Mouse (Mus musculus) hindbrain, embryonic 11.5 days (tissue): ENCODE measurements around the gene Gm45717. TPM values are rescaled to one million over a fixed set of nuclear protein-coding genes. Genes with fewer than 3 reads are reported as not detected.

ENCODE experiments used
- ATAC-seq: fragments of 200-750 bp; cut with Nextera tagmentation; 2 replicates; pipeline ENCODE4 v1.8.0; 2017; ENCODE audit warnings: mild to moderate bottlenecking, moderate TSS enrichment, moderate library complexity; ENCODE audit not compliant: low FRiP score
- DNase-seq: peaks from one replicate; pipeline ENCODE4 v3.0.0-alpha.2; 2015; ENCODE audit warnings: low spot score
- H3K27ac ChIP-seq: fragments of 300-500 bp; sonication (generic); 2 replicates; pipeline ENCODE4 v1.5.1; 2014; ENCODE audit warnings: mild to moderate bottlenecking, low read depth, low read length
- H3K27me3 ChIP-seq: fragments of 300-500 bp; sonication (generic); 2 replicates; pipeline ENCODE4 v1.6.1; 2014; ENCODE audit warnings: mild to moderate bottlenecking, low read length, moderate library complexity, mixed read lengths; ENCODE audit not compliant: control insufficient read depth, insufficient read depth
- H3K36me3 ChIP-seq: fragments of 300-500 bp; sonication (generic); 2 replicates; pipeline ENCODE4 v1.6.1; 2014; ENCODE audit warnings: mild to moderate bottlenecking, low read length, moderate library complexity, mixed read lengths; ENCODE audit not compliant: control insufficient read depth, insufficient read depth
- H3K4me1 ChIP-seq: fragments of 300-500 bp; sonication (generic); replicated peaks from 2 replicates; pipeline ENCODE4 v1.6.1; 2014; ENCODE audit warnings: low read length, mixed read lengths; ENCODE audit not compliant: control insufficient read depth, insufficient read depth
- H3K4me2 ChIP-seq: fragments of 300-500 bp; sonication (generic); replicated peaks from 2 replicates; pipeline ENCODE4 v1.6.1; 2014; ENCODE audit warnings: mild to moderate bottlenecking, low read depth, low read length
- H3K4me3 ChIP-seq: fragments of 300-500 bp; sonication (generic); 2 replicates; pipeline ENCODE4 v1.5.1; 2014; ENCODE audit warnings: low read depth, low read length
- H3K9ac ChIP-seq: fragments of 300-500 bp; sonication (generic); 2 replicates; pipeline ENCODE4 v1.6.1; 2014; ENCODE audit warnings: low read depth, low read length
- H3K9me3 ChIP-seq: fragments of 300-500 bp; sonication (generic); 2 replicates; pipeline ENCODE4 v1.6.1; 2016; ENCODE audit warnings: low read length; ENCODE audit not compliant: control insufficient read depth
- WGBS: fragments of 180-500 bp; shearing (Covaris S2); extraction: QIAGEN DNeasy Blood & Tissue Kit; methylation state at CpG from one replicate; pipeline ENCODE4 v1.1.7; 2014; 5-methylcytosine and 5-hydroxymethylcytosine counted together
- polyA plus RNA-seq: library from polyadenylated mRNA; unstranded; fragments of >200 nt; fragmentation: Nextera tagmentation; extraction: Ambion mirVana; gene quantifications from 2 replicates; pipeline ENCODE4 v1.2.1, GENCODE M21; 2014

Gm45717 gene
- polyA plus RNA-seq, 1 experiment from 2014 or later = not detected

GRCm38 (mm10) chr7:140908634-140909107 lies 47.1 kb downstream of the Gm45717 start:
- 2% methylated on average over 19 of the region's 19 CpGs for WGBS
- peak overlapping the region; percentile 10; the same call in 1 of the 2 replicates for H3K4me3 ChIP-seq
- DNase-seq (peak; percentile 86), ATAC-seq (peak; percentile 63)
- no peaks in the 10 kb centered on the region for H3K27me3 ChIP-seq
- H3K9me3 ChIP-seq = no peaks in the 10 kb centered on the region
- no peak overlapping the region for H3K9ac ChIP-seq
- H3K27ac ChIP-seq = no peak overlapping the region
- H3K4me2 ChIP-seq = peak overlapping the region; percentile 45
- H3K36me3 ChIP-seq = no peaks in the 10 kb centered on the region
- no peaks in the 10 kb centered on the region for H3K4me1 ChIP-seq

- H3K9ac ChIP-seq = no peak overlapping the region
- H3K9me3 ChIP-seq = no peaks in the 10 kb centered on the region
- H3K27ac ChIP-seq = no peak overlapping the region
- H3K4me1 ChIP-seq = no peaks in the 10 kb centered on the region
- no peak overlapping the region for H3K4me2 ChIP-seq
- no peak overlapping the region for H3K4me3 ChIP-seq
- ATAC-seq (no peak), DNase-seq (no peak)
- no peaks in the 10 kb centered on the region for H3K36me3 ChIP-seq
- WGBS = 58% methylated on average over 7 of the region's 7 CpGs
- no peaks in the 10 kb centered on the region for H3K27me3 ChIP-seq
Observed at GRCm38 (mm10) chr7:140908181-140908580, 47.6 kb downstream of the Gm45717 start.

- H3K36me3 ChIP-seq = no peaks in the 10 kb centered on the region
- 87% methylated on average over 7 of the region's 7 CpGs for WGBS
- H3K4me3 ChIP-seq = no peak overlapping the region
- no peak overlapping the region for H3K4me2 ChIP-seq
- DNase-seq (no peak), ATAC-seq (no peak)
- no peak overlapping the region for H3K27ac ChIP-seq
- no peaks in the 10 kb centered on the region for H3K9me3 ChIP-seq
- H3K4me1 ChIP-seq = no peaks in the 10 kb centered on the region
- H3K27me3 ChIP-seq = no peaks in the 10 kb centered on the region
- no peak overlapping the region for H3K9ac ChIP-seq
Observed at GRCm38 (mm10) chr7:140907697-140908096, 48.0 kb downstream of the Gm45717 start.

- no peaks in the 10 kb centered on the region for H3K27me3 ChIP-seq
- DNase-seq (no peak), ATAC-seq (no peak)
- H3K9ac ChIP-seq = no peak overlapping the region
- H3K4me1 ChIP-seq = no peaks in the 10 kb centered on the region
- 83% methylated on average over 13 of the region's 13 CpGs for WGBS
- no peak overlapping the region for H3K27ac ChIP-seq
- H3K4me2 ChIP-seq = no peak overlapping the region
- no peaks in the 10 kb centered on the region for H3K9me3 ChIP-seq
- H3K36me3 ChIP-seq = no peaks in the 10 kb centered on the region
- no peak overlapping the region for H3K4me3 ChIP-seq
Observed at GRCm38 (mm10) chr7:140907131-140907530, 48.6 kb downstream of the Gm45717 start.

- WGBS = 79% methylated on average over 2 of the region's 2 CpGs
- Histone ChIP-seq H3K4me3 (no peak overlapping the region), H3K27me3 (no peaks in the 10 kb centered on the region), H3K4me1 (no peaks in the 10 kb centered on the region), H3K9me3 (no peaks in the 10 kb centered on the region), H3K9ac (no peak overlapping the region), H3K36me3 (no peaks in the 10 kb centered on the region), H3K4me2 (no peak overlapping the region), H3K27ac (no peak overlapping the region)
- ATAC-seq (no peak), DNase-seq (no peak)
Observed at GRCm38 (mm10) chr7:140905642-140906081, 50.1 kb downstream of the Gm45717 start.

- Histone ChIP-seq H3K27me3 (no peaks in the 10 kb centered on the region), H3K4me2 (no peak overlapping the region), H3K36me3 (no peaks in the 10 kb centered on the region), H3K9me3 (no peaks in the 10 kb centered on the region), H3K4me3 (no peak overlapping the region), H3K4me1 (no peaks in the 10 kb centered on the region), H3K9ac (no peak overlapping the region), H3K27ac (no peak overlapping the region)
- 24% methylated on average over 13 of the region's 13 CpGs for WGBS
- ATAC-seq (peak; percentile 63), DNase-seq (peak; percentile 90)
Observed at GRCm38 (mm10) chr7:140903212-140903611, 52.5 kb downstream of the Gm45717 start.

GRCm38 (mm10) chr7:140902036-140902875 lies 53.5 kb downstream of the Gm45717 start:
- Histone ChIP-seq H3K9ac (no peak overlapping the region), H3K27ac (no peak overlapping the region), H3K27me3 (no peaks in the 10 kb centered on the region), H3K36me3 (peaks cover 6% of the 10 kb centered on the region; the same call in 1 of the 2 replicates), H3K9me3 (no peaks in the 10 kb centered on the region), H3K4me2 (no peak overlapping the region), H3K4me3 (no peak overlapping the region), H3K4me1 (no peaks in the 10 kb centered on the region)
- no peak for DNase-seq
- ATAC-seq = no peak
- WGBS = 79% methylated on average over 15 of the region's 15 CpGs

GRCm38 (mm10) chr7:140900220-140900619 lies 55.5 kb downstream of the Gm45717 start, which contains the start of gene Cox8b:
TSS of gene Cox8b (minus strand) at chr7:140900446.
- no peaks in the 10 kb centered on the region for H3K4me1 ChIP-seq
- H3K36me3 ChIP-seq = peaks cover 8% of the 10 kb centered on the region; the same call in 1 of the 2 replicates
- DNase-seq (no peak), ATAC-seq (no peak)
- H3K4me2 ChIP-seq = no peak within 1 kb of the TSS
- no peaks in the 10 kb centered on the region for H3K27me3 ChIP-seq
- no peaks in the 10 kb centered on the region for H3K9me3 ChIP-seq
- WGBS = 80% methylated on average over 10 of the region's 10 CpGs
- no peak within 1 kb of the TSS for H3K9ac ChIP-seq
- H3K4me3 ChIP-seq = no peak within 1 kb of the TSS
- H3K27ac ChIP-seq = no peak within 1 kb of the TSS
